Mouse (Mus musculus) stomach, postnatal 0 days (tissue): ENCODE results near the gene Gm1113.

Source experiments
- CTCF ChIP-seq: IDR thresholded peaks from 2 replicates; pipeline ENCODE4 v1.5.1; 2016; ENCODE audit warnings: antibody characterized with exemption, low read depth, mild to moderate bottlenecking, moderate library complexity
- EP300 ChIP-seq: optimal IDR thresholded peaks from 2 replicates; pipeline ENCODE3; 2016; ENCODE audit warnings: antibody characterized with exemption

GRCm38 (mm10) chr9:35535876-35536275 lies 17.8 kb upstream of the Gm1113 start:
- no peak for TF ChIP-seq CTCF
- no peak for TF ChIP-seq EP300
